Mouse (Mus musculus) ovary, postnatal 14 days (tissue): Measurements from ENCODE around the gene Trak1.
"Not testable (repeated sequence)": the region's sequence is repeated elsewhere in the genome, so short reads cannot be mapped to it uniquely, and the experiment has no call there.

Experiments used
- DNase-seq: peaks from one replicate; pipeline ENCODE4 v3.0.0; 2022; ENCODE audit warnings: low spot score

Gene Trak1

GRCm38 (mm10) chr9:121433745-121434528, 136.6 kb downstream of the Trak1 start:
- DNase-seq, result no peak

- no peak for DNase-seq
These were observed 138.1 kb downstream of the Trak1 start for GRCm38 (mm10) chr9:121435332-121435956.

GRCm38 (mm10) chr9:121436501-121436900, 139.2 kb downstream of the Trak1 start:
- no peak for DNase-seq

- no peak for DNase-seq
These were observed 144.8 kb downstream of the Trak1 start for GRCm38 (mm10) chr9:121442145-121442544.

- DNase-seq, result no peak
These were observed 146.5 kb downstream of the Trak1 start for GRCm38 (mm10) chr9:121443696-121444366.

GRCm38 (mm10) chr9:121444367-121444707, 147.0 kb downstream of the Trak1 start:
- no peak for DNase-seq

- no peak for DNase-seq
These were observed 148.1 kb downstream of the Trak1 start for GRCm38 (mm10) chr9:121445364-121445763.

- no peak for DNase-seq
These were observed 149.1 kb downstream of the Trak1 start for GRCm38 (mm10) chr9:121446431-121446831.

GRCm38 (mm10) chr9:121452342-121452942, 155.1 kb downstream of the Trak1 start:
- not testable (repeated sequence) for DNase-seq

GRCm38 (mm10) chr9:121454891-121455290, 157.6 kb downstream of the Trak1 start:
- DNase-seq, result no peak

GRCm38 (mm10) chr9:121456739-121457515, 159.6 kb downstream of the Trak1 start:
- DNase-seq, result no peak

- peak; percentile 47 for DNase-seq
These were observed 161.2 kb downstream of the Trak1 start for GRCm38 (mm10) chr9:121458466-121458865.

- no peak for DNase-seq
These were observed 162.6 kb downstream of the Trak1 start for GRCm38 (mm10) chr9:121459950-121460349.

GRCm38 (mm10) chr9:121460527-121460926, 163.2 kb downstream of the Trak1 start:
- DNase-seq, result no peak

GRCm38 (mm10) chr9:121467460-121467859, 170.2 kb downstream of the Trak1 start:
- no peak for DNase-seq

- DNase-seq, result no peak
These were observed 172.4 kb downstream of the Trak1 start for GRCm38 (mm10) chr9:121469711-121470110.

- no peak for DNase-seq
These were observed 177.5 kb downstream of the Trak1 start for GRCm38 (mm10) chr9:121474771-121475170.

GRCm38 (mm10) chr9:121475488-121476452, 178.5 kb downstream of the Trak1 start:
- DNase-seq, result no peak

GRCm38 (mm10) chr9:121477305-121477911, 180.1 kb downstream of the Trak1 start:
- DNase-seq, result peak; percentile 72

- DNase-seq, result peak; percentile 57
These were observed 182.2 kb downstream of the Trak1 start for GRCm38 (mm10) chr9:121479453-121479852.
